Mouse (Mus musculus) mesoderm, embryonic 11.5 days (tissue): ENCODE data around the gene Map2k1.
A peak's percentile ranks its signal among the peaks of the same experiment; 100 is the strongest.
"Not testable (repeated sequence)": the region's sequence is repeated elsewhere in the genome, so short reads cannot be mapped to it uniquely, and the experiment has no call there.

ENCODE experiments used
- DNase-seq: peaks from one replicate; pipeline ENCODE4 v3.0.0-alpha.2; 2012; ENCODE audit warnings: low read depth, low spot score

Map2k1 gene

GRCm38 (mm10) chr9:64253021-64253904, at the start of gene Map2k1:
Map2k1 (minus strand) TSS chr9:64253631.
- peak; percentile 99 for DNase-seq

- not testable (repeated sequence) for DNase-seq
Measured at GRCm38 (mm10) chr9:64303086-64303485, 49.7 kb upstream of the Map2k1 start.

DNA sequence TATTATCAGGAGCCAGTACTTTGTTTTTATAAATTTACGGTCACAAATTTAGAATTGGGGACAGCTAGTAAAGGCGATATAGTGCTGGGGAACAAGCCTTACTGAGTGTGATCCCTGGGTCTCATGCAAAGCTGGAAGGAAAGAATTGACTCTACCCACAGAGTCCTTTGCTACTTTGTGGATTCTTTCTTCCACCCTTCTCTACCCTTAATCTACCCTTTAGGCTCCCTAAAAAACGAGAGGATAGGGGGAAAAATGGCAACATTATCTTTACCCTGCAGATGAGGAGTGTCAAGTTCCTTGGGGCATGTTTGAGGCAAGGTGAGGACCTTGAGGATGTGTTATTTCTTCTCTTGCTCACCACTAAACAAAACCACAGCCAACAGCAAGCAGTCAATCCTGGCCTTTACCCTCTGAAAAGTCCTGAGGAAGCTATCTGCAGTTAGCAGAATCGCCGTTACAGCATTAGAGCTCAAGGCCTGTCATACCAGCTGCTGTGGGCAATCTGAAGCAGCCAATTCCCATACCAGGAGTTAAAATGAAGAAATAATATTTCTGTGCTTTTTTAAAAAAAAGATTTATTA, 29.1 kb upstream of the Map2k1 start:
- no peak for DNase-seq

DNA sequence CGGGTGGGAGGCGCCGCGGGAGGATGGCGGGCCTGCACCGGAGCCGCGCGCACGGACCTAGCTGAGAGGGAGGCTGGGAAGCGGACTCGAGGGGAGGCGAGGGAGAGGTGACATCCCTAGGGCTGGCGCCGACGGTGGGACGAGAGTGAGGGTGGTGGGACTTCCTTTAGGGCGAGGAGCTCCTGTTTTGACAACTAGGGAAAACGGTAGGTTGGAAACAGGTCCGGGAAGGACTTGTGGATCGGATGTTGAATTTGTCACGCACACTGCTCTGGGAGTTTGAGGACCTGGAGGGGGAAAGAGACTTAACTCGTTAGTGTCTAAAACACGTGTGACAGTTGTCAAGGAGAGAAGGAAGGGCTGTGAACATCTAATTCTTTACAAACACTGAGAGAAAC, 28.3 kb upstream of the Map2k1 start:
- DNase-seq, result no peak

GRCm38 (mm10) chr9:64281105-64281780, 27.8 kb upstream of the Map2k1 start, which contains the start of gene Tipin:
Tipin (plus strand) TSS chr9:64281581.
- DNase-seq, result peak; percentile 97

GRCm38 (mm10) chr9:64278665-64279310, 25.4 kb upstream of the Map2k1 start:
- DNase-seq, result no peak

DNA sequence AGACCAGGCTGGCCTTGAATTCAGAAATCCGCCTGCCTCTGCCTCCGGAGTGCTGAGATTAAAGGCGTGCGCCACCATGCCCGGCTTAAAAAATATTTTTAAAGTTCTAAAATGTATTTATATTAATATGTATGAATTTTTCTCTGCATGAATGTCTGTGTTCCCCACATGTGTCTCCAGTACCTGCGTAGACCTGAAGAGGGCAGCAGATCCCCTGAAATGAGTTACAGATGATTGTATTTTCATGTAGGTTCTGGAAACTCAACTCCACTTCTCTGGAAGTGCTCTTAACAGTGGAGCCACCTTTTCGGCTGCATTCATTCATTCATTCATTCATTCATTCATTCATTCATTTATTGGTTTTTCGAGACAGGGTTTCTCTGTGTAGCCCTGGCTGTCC, 24.3 kb upstream of the Map2k1 start:
- peak; percentile 80 for DNase-seq

DNA sequence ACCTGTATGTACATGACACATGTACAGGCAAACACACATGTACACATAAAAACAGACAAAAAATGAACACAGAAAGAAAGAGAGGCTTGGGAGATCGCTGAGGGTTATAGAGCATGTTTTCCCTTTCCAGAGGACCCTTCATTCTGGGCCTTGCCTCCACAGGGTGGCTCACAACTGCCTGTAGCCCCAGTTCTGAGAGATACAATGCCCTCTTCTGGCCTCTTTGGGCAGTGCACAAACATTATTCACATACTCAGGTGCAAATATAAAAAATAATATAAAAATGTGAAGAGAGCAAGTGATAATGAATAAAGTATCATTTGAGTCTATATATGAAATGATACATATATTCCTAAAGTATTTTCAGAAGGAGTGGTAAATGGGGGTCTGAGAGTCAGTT, 21.5 kb upstream of the Map2k1 start:
- peak; percentile 30 for DNase-seq

GRCm38 (mm10) chr9:64274291-64274690, 20.9 kb upstream of the Map2k1 start:
- no peak for DNase-seq

GRCm38 (mm10) chr9:64273757-64274156, 20.3 kb upstream of the Map2k1 start:
- DNase-seq, result no peak

DNA sequence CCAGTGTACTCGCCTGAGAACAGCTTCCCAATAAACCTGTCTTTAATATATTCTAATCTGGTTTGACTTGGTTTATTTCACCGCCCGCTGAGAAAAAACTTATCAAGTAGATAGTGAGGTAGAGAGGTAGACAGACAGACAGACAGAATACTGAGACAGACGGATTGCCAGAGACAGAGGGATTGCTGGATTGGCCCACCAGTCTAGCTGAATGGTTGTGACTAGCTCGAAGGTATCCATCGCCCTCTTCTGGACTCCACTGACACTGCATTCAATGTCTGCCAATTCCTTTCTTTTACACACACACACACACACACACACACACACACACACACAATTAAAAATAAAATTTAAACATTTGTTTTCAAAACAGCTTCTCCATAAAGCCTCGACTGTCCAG, 19.2 kb upstream of the Map2k1 start:
- DNase-seq, result peak; percentile 53

DNA sequence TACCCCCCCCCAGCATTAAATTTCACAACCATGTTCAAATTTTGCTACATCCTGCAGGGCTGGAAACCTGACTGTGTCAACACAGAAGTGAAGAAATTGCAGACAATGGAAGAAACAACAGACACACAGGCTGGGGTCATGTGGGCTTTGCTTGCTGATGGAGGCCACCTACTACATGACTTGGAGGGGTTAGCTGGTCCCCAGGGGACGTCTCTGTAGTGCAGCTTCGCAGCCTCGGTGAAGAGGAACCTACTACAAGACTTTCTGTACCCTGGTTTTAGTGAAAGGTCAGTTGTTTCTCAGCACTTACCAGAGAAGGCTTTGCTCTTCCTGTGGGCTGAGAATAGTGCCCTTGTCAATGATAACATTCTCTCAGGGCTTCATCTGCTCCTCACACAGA, 17.8 kb upstream of the Map2k1 start:
- DNase-seq, result no peak

- not testable (repeated sequence) for DNase-seq
Measured at GRCm38 (mm10) chr9:64268836-64269235, 15.4 kb upstream of the Map2k1 start.

DNA sequence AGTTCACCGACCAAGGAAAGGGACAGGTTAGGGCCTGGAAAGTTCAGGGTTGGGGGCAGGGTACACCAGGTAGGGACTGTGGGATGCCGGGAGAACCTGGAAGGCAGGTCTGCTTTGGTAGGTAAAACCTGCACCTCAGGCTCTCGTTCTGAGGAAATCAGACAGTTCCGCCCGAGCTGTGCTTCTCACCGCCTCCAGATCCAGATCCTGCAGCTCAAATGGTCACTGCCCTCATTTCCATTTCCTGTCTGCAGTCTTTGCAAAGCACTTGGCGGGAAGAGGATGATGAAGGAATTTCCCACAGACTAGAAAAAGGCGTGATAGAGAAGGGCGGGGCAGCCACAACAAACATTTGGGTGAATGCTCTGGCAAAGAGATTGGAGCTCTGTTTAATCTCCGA, 14.8 kb upstream of the Map2k1 start:
- no peak for DNase-seq

GRCm38 (mm10) chr9:64267231-64267630, 13.8 kb upstream of the Map2k1 start:
- DNase-seq, result no peak

DNA sequence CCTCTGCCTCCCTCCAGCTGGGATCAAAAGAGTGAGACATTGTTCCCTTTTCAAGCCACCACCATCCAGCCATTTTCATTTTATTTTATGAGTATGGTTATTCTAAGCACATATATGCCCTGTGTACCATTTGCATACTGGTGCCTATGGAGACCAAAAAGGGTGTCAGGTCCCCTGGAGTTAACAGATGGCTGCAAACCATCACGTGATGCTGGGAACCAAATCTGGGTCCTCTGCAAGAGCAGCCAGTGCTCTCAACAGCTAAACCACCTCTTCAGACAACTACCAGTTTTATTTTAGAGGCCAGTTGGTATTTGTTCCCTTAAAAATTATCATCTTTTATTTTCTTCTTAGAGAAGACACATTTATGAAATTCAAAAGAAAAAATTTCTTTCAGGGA, 11.4 kb upstream of the Map2k1 start:
- no peak for DNase-seq

- no peak for DNase-seq
Measured at GRCm38 (mm10) chr9:64261023-64261422, 7.6 kb upstream of the Map2k1 start.

DNA sequence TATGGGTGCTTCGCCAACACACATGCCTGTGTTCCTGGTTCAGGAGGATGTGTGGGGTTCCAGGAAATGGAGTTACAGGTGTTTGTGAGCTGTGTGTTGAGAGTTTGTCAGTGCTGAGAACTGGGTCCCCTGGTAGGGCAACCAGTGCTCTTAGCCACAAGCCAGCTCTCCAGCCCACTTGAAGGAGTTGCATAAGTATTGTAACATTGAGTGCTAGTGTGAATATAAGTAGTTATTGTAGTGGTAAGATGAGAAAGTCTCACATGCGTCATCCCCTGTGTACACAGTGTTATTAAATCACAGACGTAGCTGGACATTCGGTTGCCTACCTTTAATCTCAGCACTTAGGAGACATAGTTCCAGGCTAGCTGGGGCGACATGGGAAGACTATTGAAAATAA, 6.5 kb upstream of the Map2k1 start:
- no peak for DNase-seq

- DNase-seq, result no peak
Measured at GRCm38 (mm10) chr9:64256204-64256603, 2.8 kb upstream of the Map2k1 start.

GRCm38 (mm10) chr9:64255422-64255821, 2.0 kb upstream of the Map2k1 start:
- no peak for DNase-seq

GRCm38 (mm10) chr9:64252591-64253020, 825 bp downstream of the Map2k1 start:
- DNase-seq, result no peak
